Mouse (Mus musculus) megakaryocyte, embryonic 14.5 days (primary cell): ENCODE measurements around the gene Sdhd.

Experiments
- FLI1 ChIP-seq: IDR thresholded peaks from 2 replicates; pipeline ENCODE4 v1.6.1; 2012; ENCODE audit warnings: low read length, inconsistent platforms, mixed read lengths
- GATA1 ChIP-seq: IDR thresholded peaks from 3 replicates; pipeline ENCODE4 v1.6.1; 2012; ENCODE audit warnings: mixed read lengths, low read length, inconsistent platforms, borderline replicate concordance

DNA sequence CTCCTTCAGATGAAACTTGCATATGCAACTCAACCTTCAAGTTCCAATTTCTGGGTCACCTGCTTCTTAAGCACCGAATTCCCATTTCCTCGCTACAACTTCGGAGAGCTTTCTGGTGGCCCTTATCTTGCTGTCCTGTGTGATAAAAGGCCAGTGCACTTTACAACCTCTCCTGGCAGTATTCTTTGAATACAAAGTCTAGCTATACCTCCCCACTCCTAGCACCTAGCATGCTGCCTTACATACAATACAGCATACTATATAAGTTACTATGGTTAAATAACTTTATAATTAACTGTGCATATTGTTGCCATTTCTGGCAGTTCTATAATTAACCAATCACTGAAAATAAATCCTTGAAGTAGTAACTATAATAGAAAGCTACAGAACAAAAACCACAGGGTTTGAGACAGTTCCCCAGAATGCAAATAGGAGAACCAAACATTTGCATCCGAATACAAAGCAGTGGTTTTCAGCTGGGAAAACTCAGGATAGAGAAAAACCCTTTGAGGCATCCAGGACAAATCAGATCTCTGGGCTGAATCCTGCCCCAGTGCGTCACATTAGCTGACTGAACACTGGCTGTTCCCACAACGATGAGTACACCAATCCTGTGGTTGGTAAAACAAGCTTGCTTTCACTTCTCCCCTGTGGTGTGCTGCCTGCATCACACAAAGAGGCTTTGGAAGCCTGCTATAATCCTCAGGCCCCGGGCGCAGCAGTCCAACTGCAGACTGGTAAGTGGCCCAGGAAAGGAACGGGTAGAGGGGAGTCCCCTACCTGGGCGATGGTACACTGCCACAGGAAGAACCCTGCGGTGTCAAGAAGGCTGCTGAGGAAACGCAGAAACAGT, 49.1 kb downstream of the Sdhd start, which contains the start of gene Il18:
- TF ChIP-seq FLI1 (no peak), GATA1 (no peak)
